Mouse (Mus musculus) liver, postnatal 0 days (tissue): ENCODE measurements around the gene 9330182O14Rik.

Experiments used
- CTCF ChIP-seq: sonication (generic); IDR thresholded peaks from 2 replicates; pipeline ENCODE4 v1.5.1; 2016; ENCODE audit warnings: antibody characterized with exemption, low read depth
- EP300 ChIP-seq: IDR thresholded peaks from 2 replicates; pipeline ENCODE4 v1.6.1; 2016; ENCODE audit warnings: antibody characterized with exemption, low read depth, mild to moderate bottlenecking

DNA sequence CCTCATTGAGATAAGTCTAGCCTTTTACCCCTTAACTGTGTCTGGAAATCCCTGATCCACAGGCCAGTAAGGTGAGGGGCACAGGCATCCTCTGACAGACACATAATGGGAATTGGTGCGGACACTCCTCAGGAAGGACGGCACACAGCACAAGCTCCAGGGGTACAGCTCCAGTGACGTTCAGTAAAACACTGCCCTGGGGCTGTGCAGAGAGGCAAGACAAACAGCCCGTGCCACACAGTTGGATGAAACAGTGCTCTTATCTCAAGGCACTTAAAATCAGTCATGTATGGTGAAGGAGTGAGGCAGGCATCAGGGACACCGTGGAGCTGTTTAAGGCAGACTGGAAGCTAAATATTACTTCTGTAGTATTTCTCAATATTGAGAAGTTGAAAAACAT is 4.7 kb upstream of the 9330182O14Rik start:
- no peak for TF ChIP-seq CTCF
- TF ChIP-seq EP300, result no peak
